Mouse (Mus musculus): ENCODE results near the gene Bbs7. TPM values are rescaled to one million over a fixed set of nuclear protein-coding genes. Genes with fewer than 3 reads are reported as not detected.
"Not testable (repeated sequence)": the region's sequence is repeated elsewhere in the genome, so short reads cannot be mapped to it uniquely, and the experiment has no call there.

Bbs7 gene
- 1 to 10 TPM; 8.9 to 9.9 TPM for total RNA-seq (2021)

GRCm38 (mm10) chr3:36613202-36613907 is at the start of gene Bbs7:
Gene Bbs7 (minus strand): TSS chr3:36613477.
- DNase-seq: peak; percentile 95

- not testable (repeated sequence) for DNase-seq
These were observed 31.9 kb upstream of the Bbs7 start for GRCm38 (mm10) chr3:36645245-36645559.

DNA sequence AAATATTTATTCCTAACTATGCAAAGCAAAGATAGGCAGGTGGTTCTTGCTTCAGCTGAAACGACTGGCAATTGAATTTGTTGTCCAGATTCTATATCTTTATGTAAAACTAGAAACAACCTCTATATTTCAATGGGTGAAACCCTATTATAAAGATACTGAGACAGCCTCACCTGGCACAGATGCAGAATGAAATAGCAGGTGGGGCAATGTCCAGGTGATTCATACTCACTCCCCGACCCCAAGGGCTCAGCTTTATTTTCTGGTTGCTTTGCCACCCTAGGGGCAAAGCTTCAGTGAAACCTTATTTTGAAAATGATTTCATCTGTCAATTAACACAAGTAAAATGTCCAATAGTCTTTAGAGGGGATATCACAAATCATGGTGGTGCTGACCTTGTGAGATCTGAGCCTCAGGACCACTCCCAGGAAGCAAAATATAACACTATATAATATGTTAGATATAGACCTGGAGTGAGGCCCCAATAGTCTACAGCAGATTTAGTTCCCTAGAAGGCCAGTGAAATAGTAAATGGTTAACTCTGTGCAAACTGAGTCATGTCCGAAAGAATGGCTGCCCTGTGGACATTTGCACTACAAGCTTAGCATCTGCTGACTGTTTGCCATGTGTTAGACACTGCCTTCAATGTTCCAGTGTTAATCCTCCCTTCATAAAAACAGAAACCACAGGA is 31.4 kb upstream of the Bbs7 start:
- no peak for DNase-seq

DNA sequence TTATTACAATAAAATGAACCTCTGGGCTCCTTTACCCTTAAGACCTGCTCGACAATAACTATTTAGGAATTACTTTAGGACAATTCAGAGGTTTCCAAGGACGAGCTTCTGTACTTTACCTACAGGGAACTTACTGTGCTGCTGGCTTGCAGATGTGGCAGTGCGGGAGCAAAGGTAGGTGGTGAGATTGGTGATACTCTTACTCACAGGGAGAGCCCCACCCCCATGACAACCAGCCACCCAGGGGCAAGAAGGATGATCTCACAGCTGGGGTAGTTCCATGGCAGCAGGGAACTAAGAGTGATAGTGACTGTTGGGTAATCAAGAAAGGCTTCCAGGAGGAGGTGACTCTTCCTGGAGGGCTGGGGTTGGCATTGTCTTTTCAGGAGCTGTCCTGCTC is 30.1 kb upstream of the Bbs7 start:
- DNase-seq: no peak

DNA sequence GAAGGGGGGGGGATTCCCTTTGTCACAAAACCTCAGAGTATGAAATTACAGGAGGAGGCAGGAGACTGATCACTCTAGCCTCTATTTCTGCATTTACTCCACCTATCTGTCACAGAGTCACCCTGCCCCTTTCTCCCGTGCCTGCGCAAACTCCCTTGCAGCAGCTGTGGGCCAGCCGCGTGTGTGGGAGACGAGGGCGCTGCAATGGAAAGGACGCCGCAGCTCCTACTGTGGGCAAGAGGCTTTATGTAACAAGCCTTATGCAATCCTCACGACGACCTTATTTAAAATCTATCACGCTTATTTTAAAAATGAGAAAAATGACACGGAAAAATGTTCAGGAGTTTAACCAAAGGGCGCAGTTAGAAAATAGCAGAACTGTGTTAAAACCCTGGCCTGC is 29.5 kb upstream of the Bbs7 start:
- no peak for DNase-seq

DNA sequence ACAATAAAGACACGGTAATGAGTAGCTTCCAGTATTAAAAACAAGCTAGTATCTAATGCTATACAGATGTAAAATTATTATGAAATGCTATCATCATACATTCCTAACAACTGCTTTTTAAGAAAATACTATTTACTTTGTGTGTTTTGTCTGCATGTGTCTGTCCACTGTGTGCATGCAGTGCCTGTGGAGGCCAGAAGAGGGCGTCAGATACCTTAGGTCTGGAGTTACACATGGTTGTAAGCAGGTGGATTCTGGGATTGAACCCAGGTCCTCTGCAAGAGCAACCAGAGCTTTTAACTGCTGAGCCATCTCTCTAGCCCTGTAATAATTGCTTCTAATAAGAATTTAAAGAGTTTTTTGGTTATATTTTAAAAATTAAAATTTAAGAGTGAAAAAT is 27.5 kb upstream of the Bbs7 start:
- DNase-seq: peak; percentile 10

- peak; percentile 51 for DNase-seq
These were observed 22.2 kb upstream of the Bbs7 start for GRCm38 (mm10) chr3:36635449-36635848.

DNA sequence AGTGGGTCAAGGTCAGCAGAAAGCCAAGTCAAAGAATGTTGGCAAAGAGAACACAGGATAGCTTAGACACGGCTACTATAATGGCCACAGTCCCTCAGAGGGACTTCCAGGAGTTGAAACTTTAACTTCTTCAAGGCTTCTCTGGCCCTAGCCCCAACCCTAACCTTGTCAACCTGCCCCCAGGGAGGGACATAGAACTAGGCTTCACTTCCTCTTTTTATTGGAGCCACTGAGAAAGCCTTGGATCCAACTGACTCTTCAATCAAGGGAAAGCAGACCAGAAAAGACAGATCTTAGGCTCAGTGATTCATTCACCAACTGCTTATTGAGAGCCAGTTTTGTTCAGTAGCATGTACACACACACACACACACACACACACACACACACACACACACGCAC is 13.5 kb upstream of the Bbs7 start:
- no peak for DNase-seq

- DNase-seq: no peak
These were observed 4.9 kb upstream of the Bbs7 start for GRCm38 (mm10) chr3:36618181-36618580.

DNA sequence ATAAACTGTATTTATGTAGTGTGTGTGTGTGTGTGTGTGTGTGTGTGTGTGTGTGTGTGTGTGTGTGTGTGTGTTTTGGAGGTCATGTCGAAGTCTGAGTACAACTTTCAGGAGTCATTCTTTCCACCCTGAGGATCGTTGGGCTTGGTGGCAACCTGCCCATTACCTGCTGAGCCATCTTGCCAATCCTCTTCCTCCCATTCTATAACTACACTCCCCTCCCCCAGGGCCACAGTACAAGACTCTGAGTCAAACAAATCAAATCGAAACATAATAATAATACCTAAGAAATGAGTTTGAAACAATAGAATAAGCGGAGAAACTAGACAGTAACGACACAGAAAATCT is 605 bp upstream of the Bbs7 start:
- DNase-seq: peak; percentile 15

DNA sequence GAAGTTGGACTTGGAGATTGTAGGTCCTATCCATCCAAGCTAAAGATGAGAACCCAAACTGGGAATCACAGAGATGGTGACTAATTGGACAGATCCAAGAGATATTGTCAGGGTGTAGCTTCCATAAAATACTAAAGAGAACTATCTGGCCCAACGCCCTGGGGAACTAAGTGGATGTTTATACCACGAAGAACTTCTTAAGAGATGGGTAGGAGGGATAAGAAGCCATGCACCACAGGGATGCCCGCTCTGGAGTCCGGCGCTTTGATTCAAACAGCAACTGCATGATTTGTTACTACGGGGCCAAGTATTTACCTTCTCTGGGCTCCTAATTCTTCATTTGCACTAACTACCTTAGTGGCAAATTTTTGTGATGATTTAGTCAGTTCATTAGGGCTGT is 590 bp downstream of the Bbs7 start:
- DNase-seq: no peak

DNA sequence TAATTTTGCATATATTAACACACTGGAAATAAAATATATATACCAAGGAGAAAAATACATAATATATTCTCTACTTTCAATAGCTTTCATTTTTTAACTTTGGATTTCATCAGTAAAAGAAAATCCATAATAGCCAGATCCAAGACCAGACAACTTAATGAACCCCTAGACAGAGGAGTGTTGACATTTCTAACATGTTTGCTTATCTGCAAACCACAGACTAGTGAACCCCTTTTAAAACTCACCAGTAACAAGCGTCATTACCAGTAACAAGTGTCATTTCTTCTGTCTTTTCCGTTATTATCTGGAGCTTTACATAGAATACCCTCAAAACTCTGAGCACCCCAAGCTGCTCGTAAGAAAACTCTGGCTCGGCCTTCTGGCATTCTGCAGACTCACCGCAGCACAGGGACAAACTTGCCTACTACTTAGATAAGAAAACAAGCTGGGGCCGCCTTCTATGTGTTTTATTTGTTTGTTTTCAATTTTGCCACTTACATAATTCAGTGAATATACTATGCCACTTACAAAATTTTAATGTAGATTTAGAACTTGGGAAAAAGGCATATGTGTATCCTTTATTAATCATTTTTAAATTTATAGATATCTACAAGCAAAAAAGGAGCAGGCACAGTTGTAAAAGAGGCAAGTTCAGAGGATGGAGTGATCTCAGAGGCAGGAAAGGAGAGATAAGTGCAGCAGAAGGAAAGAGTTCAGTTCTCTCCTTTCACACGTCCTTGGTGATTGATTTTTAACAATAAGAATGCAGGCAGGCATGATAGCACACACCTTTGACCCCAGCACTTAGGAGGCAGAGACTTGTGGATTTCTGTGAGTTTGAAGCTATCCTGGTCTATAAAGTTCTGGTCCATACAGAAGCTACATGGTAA is 7.1 kb downstream of the Bbs7 start:
- no peak for DNase-seq

- DNase-seq: not testable (repeated sequence)
These were observed 13.5 kb downstream of the Bbs7 start for GRCm38 (mm10) chr3:36599773-36600172.

DNA sequence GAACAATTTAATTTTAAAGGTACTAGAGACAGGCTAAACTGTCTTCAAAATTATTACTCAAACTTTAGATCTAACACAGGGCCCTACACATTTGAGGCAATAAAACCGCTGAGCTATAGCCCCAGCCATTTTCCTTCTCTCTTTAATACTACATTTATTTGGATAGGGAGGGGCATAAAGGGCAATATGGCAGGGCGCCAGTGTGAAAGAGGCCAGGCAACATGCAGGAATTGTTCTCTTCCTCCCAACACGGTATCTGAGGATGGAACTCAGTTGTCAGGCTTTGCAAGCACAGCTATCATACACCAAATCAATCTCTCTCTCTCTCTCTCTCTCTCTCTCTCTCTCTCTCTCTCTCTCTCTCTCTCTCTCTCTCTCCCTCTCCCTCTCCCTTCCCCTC is 14.5 kb downstream of the Bbs7 start:
- no peak for DNase-seq

- DNase-seq: peak; percentile 99
These were observed 41.4 kb downstream of the Bbs7 start, which contains the start of gene Ccna2 for GRCm38 (mm10) chr3:36571827-36572378. Gene Ccna2 (minus strand): TSS chr3:36572150.

- DNase-seq: no peak
These were observed 41.9 kb downstream of the Bbs7 start for GRCm38 (mm10) chr3:36571361-36571826.

DNA sequence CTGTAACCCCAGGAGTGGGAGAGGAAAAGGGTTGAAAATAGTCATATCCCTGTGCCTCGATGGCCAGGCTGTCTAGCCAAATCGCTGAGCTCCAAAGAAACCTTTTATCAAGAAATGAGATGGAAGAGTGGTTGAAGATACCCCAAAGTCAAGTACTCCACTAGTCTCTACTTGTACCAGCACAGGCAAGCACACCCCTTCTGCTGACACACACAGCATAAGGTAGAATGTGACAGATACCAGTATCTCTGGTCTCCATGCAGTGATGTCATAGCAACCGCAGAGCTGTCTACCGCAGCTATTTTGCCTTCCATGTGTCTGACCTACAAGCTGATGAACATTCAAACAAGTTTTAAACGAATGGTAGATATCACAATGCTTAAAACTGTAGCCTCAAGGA is 43.4 kb downstream of the Bbs7 start:
- no peak for DNase-seq

GRCm38 (mm10) chr3:36563666-36564065 is 49.6 kb downstream of the Bbs7 start:
- DNase-seq: no peak

GRCm38 (mm10) chr3:36559606-36560005 is 53.7 kb downstream of the Bbs7 start:
- no peak for DNase-seq

GRCm38 (mm10) chr3:36557601-36558000 is 55.7 kb downstream of the Bbs7 start:
- DNase-seq: no peak

- DNase-seq: peak; percentile 96
These were observed 60.8 kb downstream of the Bbs7 start, which contains the start of gene Exosc9 for GRCm38 (mm10) chr3:36552406-36553047. Gene Exosc9 (plus strand): TSS chr3:36552606.

- no peak for DNase-seq
These were observed 61.4 kb downstream of the Bbs7 start for GRCm38 (mm10) chr3:36551851-36552384.
